Mouse (Mus musculus) hindbrain, embryonic 10.5 days (tissue): ENCODE data around the gene Rerg. TPM values are rescaled to one million over a fixed set of nuclear protein-coding genes. Genes with fewer than 3 reads are reported as not detected.
"Not testable (repeated sequence)": the region's sequence is repeated elsewhere in the genome, so short reads cannot be mapped to it uniquely, and the experiment has no call there.

Source experiments
- DNase-seq: peaks from one replicate; pipeline ENCODE4 v3.0.0-alpha.2; 2017; ENCODE audit warnings: low spot score
- H3K27ac ChIP-seq: fragments of 300-500 bp; sonication (generic); 2 replicates; pipeline ENCODE4 v1.5.1; 2016; ENCODE audit warnings: mild to moderate bottlenecking, moderate library complexity
- H3K27me3 ChIP-seq: fragments of 300-500 bp; sonication (generic); 2 replicates; pipeline ENCODE4 v1.6.1; 2016; ENCODE audit warnings: mild to moderate bottlenecking; ENCODE audit not compliant: poor library complexity, insufficient read depth, severe bottlenecking
- H3K36me3 ChIP-seq: fragments of 300-500 bp; sonication (generic); 2 replicates; pipeline ENCODE4 v1.6.1; 2016; ENCODE audit warnings: mild to moderate bottlenecking, moderate library complexity
- H3K4me1 ChIP-seq: fragments of 300-500 bp; sonication (generic); replicated peaks from 2 replicates; pipeline ENCODE4 v1.6.1; 2016; ENCODE audit warnings: mild to moderate bottlenecking
- H3K4me3 ChIP-seq: fragments of 300-500 bp; sonication (generic); 2 replicates; pipeline ENCODE4 v1.5.1; 2016; ENCODE audit warnings: mild to moderate bottlenecking, moderate library complexity
- H3K9me3 ChIP-seq: fragments of 300-500 bp; sonication (generic); 2 replicates; pipeline ENCODE4 v1.6.1; 2016; ENCODE audit warnings: mild to moderate bottlenecking, moderate library complexity
- WGBS: fragments of 180-500 bp; shearing (Covaris S2); methylation state at CpG from one replicate; pipeline ENCODE4 v1.1.7; 2016; 5-methylcytosine and 5-hydroxymethylcytosine counted together
- polyA plus RNA-seq: library from polyadenylated mRNA; unstranded; fragments of >200 nt; fragmentation: Nextera tagmentation; extraction: Ambion mirVana; gene quantifications from 2 replicates; pipeline ENCODE4 v1.2.1, GENCODE M21; 2016

Rerg gene
- polyA plus RNA-seq, 1 experiment from 2014 or later: 1.5 TPM

- Histone ChIP-seq H3K4me3 (no peak overlapping the region), H3K4me1 (no peaks in the 10 kb centered on the region), H3K9me3 (peaks cover 10% of the 10 kb centered on the region; the same call in 1 of the 2 replicates), H3K27ac (no peak overlapping the region), H3K36me3 (no peaks in the 10 kb centered on the region), H3K27me3 (no peaks in the 10 kb centered on the region)
- 93% methylated on average over 11 of the region's 11 CpGs for WGBS
- DNase-seq: no peak
These were observed 123.3 kb downstream of the Rerg start for GRCm38 (mm10) chr6:137047036-137047435.

DNA sequence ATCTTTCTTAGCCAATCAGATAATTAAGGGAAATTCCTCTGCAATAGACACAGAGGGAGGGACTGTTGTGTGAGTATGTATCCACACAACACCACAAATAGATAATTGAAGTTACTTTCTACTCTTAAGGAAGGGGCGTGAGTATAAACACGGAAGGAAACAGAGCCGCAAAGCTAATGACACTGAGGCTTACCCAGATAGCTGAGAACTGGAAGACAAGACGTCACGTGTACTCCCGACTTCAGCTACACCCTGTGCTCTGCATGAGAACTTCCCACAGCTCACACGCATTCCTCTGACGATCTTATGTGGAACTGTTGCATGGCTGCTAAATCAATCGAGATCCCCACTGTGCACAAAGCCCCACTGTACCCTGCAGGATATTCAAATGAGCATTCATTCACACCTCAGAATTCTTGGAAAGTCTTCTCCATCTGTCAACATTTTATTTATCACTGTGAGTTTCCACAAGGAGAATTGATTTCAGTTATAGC lies 125.2 kb downstream of the Rerg start:
- no peak for DNase-seq
- H3K4me1 ChIP-seq: no peaks in the 10 kb centered on the region
- H3K9me3 ChIP-seq: peaks cover 9% of the 10 kb centered on the region; the same call in 1 of the 2 replicates
- H3K27me3 ChIP-seq: no peaks in the 10 kb centered on the region
- H3K27ac ChIP-seq: no peak overlapping the region
- H3K4me3 ChIP-seq: no peak overlapping the region
- WGBS: 86% methylated on average over 9 of the region's 9 CpGs
- H3K36me3 ChIP-seq: no peaks in the 10 kb centered on the region

DNA sequence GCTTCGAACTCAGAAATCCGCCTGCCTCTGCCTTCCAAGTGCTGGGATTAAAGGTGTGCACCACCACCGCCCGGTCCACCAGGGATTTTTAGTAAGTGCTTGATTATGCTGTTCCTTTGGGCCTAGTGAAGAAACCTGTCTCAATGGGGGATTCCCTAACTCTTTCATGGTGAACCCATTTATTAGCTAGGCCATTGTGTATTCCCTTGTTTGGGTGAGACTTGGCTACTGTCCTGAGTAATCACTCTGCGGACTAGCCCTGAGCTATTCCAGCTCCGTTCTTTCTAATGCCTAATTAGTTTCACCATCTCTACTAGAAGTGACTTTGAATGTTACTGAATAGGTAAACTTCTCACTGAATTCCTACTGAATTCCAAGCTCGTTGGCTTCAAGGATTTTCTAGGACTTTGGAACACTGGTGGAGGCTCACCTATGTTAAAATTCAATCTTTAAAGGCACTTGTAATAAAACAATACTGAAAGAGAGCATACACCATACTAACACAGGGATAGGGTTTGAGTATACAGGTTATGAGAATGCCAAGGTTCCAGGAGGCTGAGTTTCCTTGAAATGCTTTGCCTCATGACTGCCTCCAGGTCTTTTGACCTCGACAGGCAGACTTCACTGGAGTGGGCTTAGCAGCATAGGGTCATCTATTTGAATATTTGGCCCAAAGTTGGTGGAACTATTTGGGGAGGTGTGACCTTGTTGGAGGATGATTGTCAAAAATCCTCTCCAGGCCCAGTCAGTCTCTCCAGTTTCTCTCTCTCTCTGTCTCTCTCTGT lies 134.5 kb downstream of the Rerg start:
- DNase-seq, H3K4me3 ChIP-seq, H3K9me3 ChIP-seq, H3K36me3 ChIP-seq, H3K27ac ChIP-seq, H3K4me1 ChIP-seq, H3K27me3 ChIP-seq: not testable (repeated sequence)
- 89% methylated on average over 8 of the region's 8 CpGs for WGBS

DNA sequence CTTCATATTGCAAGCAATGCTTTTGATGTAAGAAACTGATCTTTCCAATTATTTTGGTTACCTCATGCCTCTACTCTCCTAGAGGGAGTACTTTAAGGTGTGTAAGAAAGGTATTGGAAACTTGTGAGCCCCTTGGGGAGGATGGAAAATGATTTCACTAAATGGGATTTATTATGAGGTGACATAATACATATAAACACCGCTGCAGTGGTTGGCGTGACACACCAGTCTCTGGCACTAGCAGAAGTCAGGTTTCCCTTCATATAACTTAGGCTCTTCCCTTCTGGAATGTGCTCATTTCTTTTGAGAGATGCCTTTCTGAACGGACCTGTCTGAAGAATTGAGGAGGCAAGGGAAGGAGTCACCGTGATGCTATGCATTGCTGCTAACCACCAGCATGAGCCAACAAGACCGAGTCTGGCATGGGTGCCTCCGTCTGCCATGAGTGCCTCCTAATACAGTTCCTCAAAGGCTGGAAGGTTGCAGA lies 139.6 kb downstream of the Rerg start:
- 79% methylated on average over 6 of the region's 6 CpGs for WGBS
- Histone ChIP-seq H3K27ac (no peak overlapping the region), H3K27me3 (no peaks in the 10 kb centered on the region), H3K36me3 (no peaks in the 10 kb centered on the region), H3K4me3 (no peak overlapping the region), H3K9me3 (no peaks in the 10 kb centered on the region), H3K4me1 (no peaks in the 10 kb centered on the region)
- DNase-seq: no peak

GRCm38 (mm10) chr6:137029931-137030610 lies 140.2 kb downstream of the Rerg start:
- no peak overlapping the region for H3K27ac ChIP-seq
- H3K36me3 ChIP-seq: no peaks in the 10 kb centered on the region
- H3K9me3 ChIP-seq: no peaks in the 10 kb centered on the region
- DNase-seq: no peak
- H3K27me3 ChIP-seq: no peaks in the 10 kb centered on the region
- 70% methylated on average over 7 of the region's 7 CpGs for WGBS
- no peaks in the 10 kb centered on the region for H3K4me1 ChIP-seq
- no peak overlapping the region for H3K4me3 ChIP-seq

GRCm38 (mm10) chr6:137025461-137025860 lies 144.8 kb downstream of the Rerg start:
- Histone ChIP-seq H3K9me3 (no peaks in the 10 kb centered on the region), H3K36me3 (no peaks in the 10 kb centered on the region), H3K4me1 (no peaks in the 10 kb centered on the region), H3K27ac (no peak overlapping the region), H3K27me3 (no peaks in the 10 kb centered on the region), H3K4me3 (no peak overlapping the region)
- 55% methylated on average over 5 of the region's 5 CpGs for WGBS
- DNase-seq: no peak

- H3K27me3 ChIP-seq: no peaks in the 10 kb centered on the region
- WGBS: 95% methylated on average over 2 of the region's 2 CpGs
- DNase-seq: no peak
These were observed 145.8 kb downstream of the Rerg start for GRCm38 (mm10) chr6:137024541-137024940.

GRCm38 (mm10) chr6:137017216-137017973 lies 152.9 kb downstream of the Rerg start:
- DNase-seq: no peak
- no peak overlapping the region for H3K4me3 ChIP-seq
- no peak overlapping the region for H3K27ac ChIP-seq
- no peaks in the 10 kb centered on the region for H3K4me1 ChIP-seq
- H3K36me3 ChIP-seq: no peaks in the 10 kb centered on the region
- no peaks in the 10 kb centered on the region for H3K9me3 ChIP-seq
- H3K27me3 ChIP-seq: no peaks in the 10 kb centered on the region
- 91% methylated on average over 7 of the region's 7 CpGs for WGBS

More at GRCm38 (mm10) chr6:137024541-137024940, 145.8 kb downstream of the Rerg start:
- Histone ChIP-seq H3K27ac (no peak overlapping the region), H3K36me3 (no peaks in the 10 kb centered on the region), H3K9me3 (no peaks in the 10 kb centered on the region), H3K4me1 (no peaks in the 10 kb centered on the region), H3K4me3 (no peak overlapping the region)

- Histone ChIP-seq H3K9me3 (no peaks in the 10 kb centered on the region), H3K4me3 (no peak overlapping the region), H3K27me3 (no peaks in the 10 kb centered on the region), H3K27ac (no peak overlapping the region), H3K4me1 (no peaks in the 10 kb centered on the region), H3K36me3 (no peaks in the 10 kb centered on the region)
- 60% methylated on average over 6 of the region's 6 CpGs for WGBS
- no peak for DNase-seq
These were observed 156.0 kb downstream of the Rerg start for GRCm38 (mm10) chr6:137014346-137014745.

GRCm38 (mm10) chr6:137011187-137011586 lies 159.1 kb downstream of the Rerg start:
- 90% methylated on average over 5 of the region's 5 CpGs for WGBS

More at GRCm38 (mm10) chr6:137011187-137011586, 159.1 kb downstream of the Rerg start:
- no peaks in the 10 kb centered on the region for H3K4me1 ChIP-seq
- H3K9me3 ChIP-seq: no peaks in the 10 kb centered on the region
- H3K27ac ChIP-seq: no peak overlapping the region
- no peak for DNase-seq
- H3K36me3 ChIP-seq: no peaks in the 10 kb centered on the region
- H3K27me3 ChIP-seq: no peaks in the 10 kb centered on the region
- H3K4me3 ChIP-seq: no peak overlapping the region
